Mouse (Mus musculus) lung, postnatal 36 days (tissue): ENCODE data around the gene Ugt3a2.

Source experiments
- DNase-seq: peaks from one replicate; pipeline ENCODE4 v3.0.0; 2022; ENCODE audit warnings: mixed read lengths

The Ugt3a2 gene

GRCm38 (mm10) chr15:9335341-9335740, at the start of gene Ugt3a2:
Gene Ugt3a2, plus strand, starts transcription at chr15:9335550.
- no peak for DNase-seq

DNA sequence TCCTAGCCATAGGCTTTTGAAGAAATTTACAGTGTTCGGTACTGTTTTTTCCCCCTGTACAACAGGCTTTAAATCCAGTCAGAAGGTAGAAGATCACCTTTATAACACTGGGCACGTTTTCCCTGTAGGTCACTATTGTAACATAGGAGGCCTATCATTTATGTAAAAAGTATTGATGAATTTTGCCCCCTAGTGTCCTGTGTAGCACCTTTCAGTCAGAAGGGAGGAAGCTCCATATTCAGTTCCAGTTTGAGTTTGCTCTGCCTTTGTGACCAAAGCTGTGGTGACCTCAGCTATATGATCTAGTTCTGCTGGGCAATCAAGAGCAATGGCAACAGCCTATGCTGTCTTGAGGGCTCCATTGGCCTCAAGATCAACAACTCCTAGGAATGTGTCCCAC, 45.7 kb upstream of the Ugt3a2 start:
- DNase-seq, result no peak

GRCm38 (mm10) chr15:9305978-9306692, 29.2 kb upstream of the Ugt3a2 start:
- DNase-seq, result no peak

GRCm38 (mm10) chr15:9334596-9334995, 754 bp upstream of the Ugt3a2 start:
- no peak for DNase-seq

GRCm38 (mm10) chr15:9336616-9337015, 1.3 kb downstream of the Ugt3a2 start:
- DNase-seq, result no peak

DNA sequence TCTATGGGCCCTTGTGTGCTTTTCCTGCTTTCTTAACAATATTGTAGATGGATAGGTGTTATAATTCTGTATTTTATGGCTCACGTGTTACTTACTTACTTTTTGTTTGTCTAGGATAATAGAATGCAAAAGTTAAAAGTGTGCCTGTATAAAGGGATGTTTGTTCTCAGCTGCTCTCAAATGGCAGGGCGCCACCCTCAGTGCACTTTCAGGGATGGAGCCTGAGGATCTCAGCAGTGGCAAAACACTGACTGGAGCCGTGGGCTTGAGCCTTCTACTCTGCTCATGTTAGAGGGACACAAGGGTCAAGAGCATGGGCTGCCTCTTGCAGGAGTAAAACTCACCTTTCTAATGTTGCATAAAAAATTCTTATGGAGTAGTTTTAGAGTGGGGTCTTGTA, 1.7 kb downstream of the Ugt3a2 start:
- DNase-seq, result no peak

DNA sequence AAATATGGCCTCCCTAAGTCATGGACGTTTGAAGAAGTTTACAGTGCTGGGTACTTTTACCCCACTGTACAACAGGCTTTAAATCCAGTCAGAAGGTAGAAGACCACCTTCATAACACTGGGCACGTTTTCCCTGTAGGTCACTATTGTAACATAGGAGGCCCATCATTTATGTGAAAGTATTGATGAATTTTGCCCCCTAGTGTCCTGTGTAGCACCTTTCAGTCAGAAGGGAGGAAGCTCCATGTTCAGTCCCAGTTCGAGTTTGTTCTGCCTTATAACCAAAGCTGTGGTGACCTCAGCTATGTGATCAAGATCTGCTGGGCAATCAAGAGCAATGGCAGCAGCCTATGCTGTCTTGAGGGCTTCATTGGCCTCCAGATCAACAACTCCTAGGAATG, 13.4 kb downstream of the Ugt3a2 start:
- no peak for DNase-seq

- no peak for DNase-seq
Measured at GRCm38 (mm10) chr15:9362801-9363200, 27.5 kb downstream of the Ugt3a2 start.

- no peak for DNase-seq
Measured at GRCm38 (mm10) chr15:9368774-9369173, 33.4 kb downstream of the Ugt3a2 start.

- no peak for DNase-seq
Measured at GRCm38 (mm10) chr15:9376281-9376680, 40.9 kb downstream of the Ugt3a2 start.

GRCm38 (mm10) chr15:9409475-9409874, 74.1 kb downstream of the Ugt3a2 start:
- DNase-seq, result no peak
